Mouse (Mus musculus) limb, embryonic 13.5 days (tissue): ENCODE data around the gene Olfr323. TPM values are rescaled to one million over a fixed set of nuclear protein-coding genes. Genes with fewer than 3 reads are reported as not detected.

Source experiments
- ATAC-seq: fragments of 200-750 bp; cut with Nextera tagmentation; 2 replicates; pipeline ENCODE4 v1.8.0; 2017; ENCODE audit warnings: low read depth, moderate number of reproducible peaks, moderate TSS enrichment; ENCODE audit not compliant: low FRiP score
- H3K27ac ChIP-seq: fragments of 300-500 bp; sonication (generic); 2 replicates; pipeline ENCODE4 v1.5.1; 2015; ENCODE audit warnings: inconsistent platforms, mild to moderate bottlenecking, moderate library complexity
- H3K27me3 ChIP-seq: fragments of 300-500 bp; sonication (generic); 2 replicates; pipeline ENCODE4 v1.6.1; 2015; ENCODE audit warnings: mild to moderate bottlenecking, inconsistent platforms
- H3K36me3 ChIP-seq: fragments of 300-500 bp; sonication (generic); 2 replicates; pipeline ENCODE4 v1.6.1; 2015; ENCODE audit warnings: inconsistent platforms, mild to moderate bottlenecking, moderate library complexity
- H3K4me1 ChIP-seq: fragments of 300-500 bp; sonication (generic); 2 replicates; pipeline ENCODE4 v1.6.1; 2015; ENCODE audit warnings: inconsistent platforms
- H3K4me2 ChIP-seq: fragments of 300-500 bp; sonication (generic); replicated peaks from 2 replicates; pipeline ENCODE4 v1.6.1; 2015; ENCODE audit warnings: inconsistent platforms, mild to moderate bottlenecking, moderate library complexity
- H3K4me3 ChIP-seq: fragments of 300-500 bp; sonication (generic); 2 replicates; pipeline ENCODE4 v1.5.1; 2015; ENCODE audit warnings: moderate library complexity, mild to moderate bottlenecking, inconsistent platforms
- H3K9ac ChIP-seq: fragments of 300-500 bp; sonication (generic); 2 replicates; pipeline ENCODE4 v1.6.1; 2015; ENCODE audit warnings: mild to moderate bottlenecking, inconsistent platforms
- H3K9me3 ChIP-seq: fragments of 300-500 bp; sonication (generic); 2 replicates; pipeline ENCODE4 v1.6.1; 2016; ENCODE audit warnings: inconsistent platforms
- WGBS: fragments of 180-500 bp; shearing (Covaris S2); methylation state at CpG from one replicate; pipeline ENCODE4 v1.1.7; 2015; 5-methylcytosine and 5-hydroxymethylcytosine counted together
- polyA plus RNA-seq: library from polyadenylated mRNA; unstranded; fragments of >200 nt; fragmentation: Nextera tagmentation; extraction: Ambion mirVana; gene quantifications from 2 replicates; pipeline ENCODE4 v1.2.1, GENCODE M21; 2015

Olfr323 gene
- polyA plus RNA-seq, 1 experiment from 2014 or later, result not detected

- Histone ChIP-seq H3K27ac (no peak overlapping the region), H3K9me3 (no peaks in the 10 kb centered on the region), H3K27me3 (no peaks in the 10 kb centered on the region), H3K4me3 (no peak overlapping the region), H3K4me2 (no peak overlapping the region), H3K9ac (no peak overlapping the region), H3K36me3 (no peaks in the 10 kb centered on the region), H3K4me1 (no peaks in the 10 kb centered on the region)
- ATAC-seq, result no peak
- WGBS, result 73% methylated on average over 4 of the region's 4 CpGs
Observed at GRCm38 (mm10) chr11:58626146-58626545, 4.2 kb downstream of the Olfr323 start.

- ATAC-seq, result no peak
- H3K4me1 ChIP-seq, result no peaks in the 10 kb centered on the region
- H3K4me3 ChIP-seq, result no peak overlapping the region
- H3K27me3 ChIP-seq, result no peaks in the 10 kb centered on the region
- H3K4me2 ChIP-seq, result no peak overlapping the region
- H3K36me3 ChIP-seq, result no peaks in the 10 kb centered on the region
- no peak overlapping the region for H3K9ac ChIP-seq
- H3K27ac ChIP-seq, result no peak overlapping the region
- 75% methylated on average over 6 of the region's 6 CpGs for WGBS
- no peaks in the 10 kb centered on the region for H3K9me3 ChIP-seq
Observed at GRCm38 (mm10) chr11:58618793-58619192, 11.5 kb downstream of the Olfr323 start.

DNA sequence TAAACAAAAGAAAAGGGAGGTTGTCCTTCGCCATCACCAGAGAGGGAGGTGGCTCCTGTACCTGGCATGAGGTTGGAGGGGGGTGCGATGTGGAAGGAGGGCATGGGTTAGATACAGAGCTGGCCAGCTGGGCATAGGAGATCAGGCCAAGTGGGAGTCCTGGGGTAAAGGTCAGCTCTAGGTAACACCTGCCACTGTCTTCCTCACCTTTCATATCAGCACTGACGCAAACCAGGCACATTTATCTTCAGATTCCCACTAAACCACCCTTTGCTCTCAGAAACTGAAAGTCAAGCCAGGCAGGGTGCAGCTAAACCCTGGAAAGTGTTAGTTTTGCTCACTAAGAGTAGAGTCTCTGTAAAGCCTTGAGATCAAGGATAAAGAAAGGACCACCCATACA is 11.9 kb downstream of the Olfr323 start:
- no peaks in the 10 kb centered on the region for H3K4me1 ChIP-seq
- no peak overlapping the region for H3K4me3 ChIP-seq
- H3K27me3 ChIP-seq, result no peaks in the 10 kb centered on the region
- no peaks in the 10 kb centered on the region for H3K36me3 ChIP-seq
- no peak overlapping the region for H3K4me2 ChIP-seq
- H3K9ac ChIP-seq, result no peak overlapping the region
- no peak for ATAC-seq
- no peak overlapping the region for H3K27ac ChIP-seq
- H3K9me3 ChIP-seq, result no peaks in the 10 kb centered on the region
- WGBS, result 73% methylated on average over 3 of the region's 3 CpGs

GRCm38 (mm10) chr11:58615975-58616374 is 14.3 kb downstream of the Olfr323 start, which contains the start of gene 2210407C18Rik:
Gene 2210407C18Rik, minus strand, starts transcription at chr11:58616075.
- no peak within 1 kb of the TSS for H3K9ac ChIP-seq
- no peaks in the 10 kb centered on the region for H3K36me3 ChIP-seq
- no peak within 1 kb of the TSS for H3K4me3 ChIP-seq
- H3K27me3 ChIP-seq, result no peaks in the 10 kb centered on the region
- no peak for ATAC-seq
- H3K4me1 ChIP-seq, result no peaks in the 10 kb centered on the region
- WGBS, result 93% methylated on average over 4 of the region's 4 CpGs
- H3K9me3 ChIP-seq, result no peaks in the 10 kb centered on the region
- H3K27ac ChIP-seq, result no peak within 1 kb of the TSS
- H3K4me2 ChIP-seq, result no peak within 1 kb of the TSS

GRCm38 (mm10) chr11:58614526-58614925 is 15.8 kb downstream of the Olfr323 start:
- ATAC-seq, result no peak
- Histone ChIP-seq H3K4me1 (no peaks in the 10 kb centered on the region), H3K4me3 (no peak overlapping the region), H3K9me3 (no peaks in the 10 kb centered on the region), H3K36me3 (no peaks in the 10 kb centered on the region), H3K27ac (no peak overlapping the region), H3K9ac (no peak overlapping the region), H3K27me3 (no peaks in the 10 kb centered on the region), H3K4me2 (no peak overlapping the region)

DNA sequence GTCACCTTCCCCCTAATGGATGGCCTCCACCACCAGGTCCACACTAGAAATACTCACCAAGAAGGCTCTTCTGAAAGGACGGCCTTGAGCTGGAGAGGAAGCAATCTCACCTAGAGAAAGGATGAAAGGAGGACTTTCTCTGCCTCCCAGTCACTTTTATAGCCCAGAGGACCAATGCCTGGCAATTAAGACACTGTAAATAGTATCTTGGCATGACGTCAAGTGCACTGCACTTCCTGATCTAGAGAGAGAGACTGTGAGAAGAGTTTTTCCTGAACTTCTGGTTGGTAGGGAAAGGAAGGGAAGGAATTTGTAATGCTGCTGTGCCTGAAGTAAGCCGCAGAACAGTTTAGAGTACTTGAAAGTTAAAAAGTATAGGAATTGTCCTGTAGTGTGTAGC is 16.9 kb downstream of the Olfr323 start:
- Histone ChIP-seq H3K27ac (no peak overlapping the region), H3K27me3 (no peaks in the 10 kb centered on the region), H3K4me1 (no peaks in the 10 kb centered on the region), H3K9ac (no peak overlapping the region), H3K4me3 (no peak overlapping the region), H3K4me2 (no peak overlapping the region), H3K36me3 (no peaks in the 10 kb centered on the region), H3K9me3 (no peaks in the 10 kb centered on the region)
- no peak for ATAC-seq
- 53% methylated on average over 3 of the region's 3 CpGs for WGBS

- no peaks in the 10 kb centered on the region for H3K36me3 ChIP-seq
- no peak overlapping the region for H3K27ac ChIP-seq
- no peak overlapping the region for H3K9ac ChIP-seq
- H3K4me3 ChIP-seq, result no peak overlapping the region
- H3K9me3 ChIP-seq, result no peaks in the 10 kb centered on the region
- ATAC-seq, result no peak
- H3K4me1 ChIP-seq, result no peaks in the 10 kb centered on the region
- H3K4me2 ChIP-seq, result no peak overlapping the region
- WGBS, result 84% methylated on average over 6 of the region's 6 CpGs
- H3K27me3 ChIP-seq, result no peaks in the 10 kb centered on the region
Observed at GRCm38 (mm10) chr11:58607030-58607429, 23.3 kb downstream of the Olfr323 start.

DNA sequence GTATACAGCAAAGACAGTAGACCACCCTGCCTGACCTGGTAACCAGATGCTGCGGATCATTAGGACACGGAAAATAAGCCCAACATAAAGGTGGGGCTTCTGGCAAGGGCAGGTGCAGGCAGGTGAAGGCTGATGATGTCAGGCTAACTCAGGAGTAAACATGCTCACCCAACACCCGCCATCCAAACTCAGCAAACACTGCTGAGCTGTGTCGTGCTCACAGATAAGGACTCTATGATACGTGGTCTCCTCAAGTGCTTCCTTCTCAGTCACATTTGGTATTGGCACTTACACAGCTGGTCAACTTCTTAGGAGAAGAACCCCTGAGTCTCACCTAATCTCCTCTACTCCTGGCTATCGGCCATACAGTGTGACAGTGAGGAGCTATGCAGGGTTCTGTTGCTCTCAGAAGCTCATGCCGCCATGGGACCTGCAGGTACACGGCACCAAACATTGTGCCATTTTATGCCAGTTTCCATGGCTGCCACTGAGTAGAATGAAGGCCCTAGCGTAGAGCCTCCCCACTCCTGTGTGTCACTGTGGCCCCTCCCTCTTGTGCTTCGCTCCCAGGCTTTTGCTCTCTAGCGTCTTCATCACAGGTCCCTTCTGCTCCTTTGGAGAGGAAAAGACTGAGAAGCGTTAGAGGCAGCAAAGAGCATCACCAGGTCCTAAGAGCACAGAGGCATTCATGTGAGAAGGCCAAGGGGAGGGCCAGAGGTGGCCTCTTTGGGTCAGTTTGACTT is 24.0 kb downstream of the Olfr323 start:
- Histone ChIP-seq H3K9me3 (no peaks in the 10 kb centered on the region), H3K36me3 (no peaks in the 10 kb centered on the region), H3K27me3 (no peaks in the 10 kb centered on the region), H3K4me1 (no peaks in the 10 kb centered on the region), H3K4me3 (no peak overlapping the region), H3K4me2 (no peak overlapping the region), H3K9ac (no peak overlapping the region), H3K27ac (no peak overlapping the region)
- 89% methylated on average over 12 of the region's 12 CpGs for WGBS
- no peak for ATAC-seq

DNA sequence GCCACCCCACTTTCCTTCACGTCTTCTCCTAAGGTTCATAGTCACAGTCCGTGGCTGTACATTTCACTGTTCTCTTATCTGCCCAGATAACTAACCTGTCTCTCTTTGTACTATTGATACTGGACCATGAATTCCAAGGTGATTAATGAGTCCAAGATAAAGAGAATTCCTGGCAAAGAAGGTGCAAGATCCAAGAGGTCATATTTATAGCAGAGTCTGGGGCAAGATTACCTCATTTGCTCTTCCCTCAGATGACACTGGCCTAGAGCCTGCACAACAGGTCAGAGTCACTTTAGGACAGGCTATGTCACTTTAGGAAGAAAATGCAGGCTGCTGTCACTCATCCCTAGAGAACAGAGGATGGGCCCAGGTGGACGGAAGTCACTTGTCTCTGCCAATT is 25.1 kb downstream of the Olfr323 start:
- no peaks in the 10 kb centered on the region for H3K4me1 ChIP-seq
- 86% methylated on average over 3 of the region's 3 CpGs for WGBS
- ATAC-seq, result no peak
- H3K4me2 ChIP-seq, result no peak overlapping the region
- no peak overlapping the region for H3K9ac ChIP-seq
- no peaks in the 10 kb centered on the region for H3K27me3 ChIP-seq
- no peaks in the 10 kb centered on the region for H3K36me3 ChIP-seq
- no peak overlapping the region for H3K4me3 ChIP-seq
- H3K9me3 ChIP-seq, result no peaks in the 10 kb centered on the region
- H3K27ac ChIP-seq, result no peak overlapping the region

DNA sequence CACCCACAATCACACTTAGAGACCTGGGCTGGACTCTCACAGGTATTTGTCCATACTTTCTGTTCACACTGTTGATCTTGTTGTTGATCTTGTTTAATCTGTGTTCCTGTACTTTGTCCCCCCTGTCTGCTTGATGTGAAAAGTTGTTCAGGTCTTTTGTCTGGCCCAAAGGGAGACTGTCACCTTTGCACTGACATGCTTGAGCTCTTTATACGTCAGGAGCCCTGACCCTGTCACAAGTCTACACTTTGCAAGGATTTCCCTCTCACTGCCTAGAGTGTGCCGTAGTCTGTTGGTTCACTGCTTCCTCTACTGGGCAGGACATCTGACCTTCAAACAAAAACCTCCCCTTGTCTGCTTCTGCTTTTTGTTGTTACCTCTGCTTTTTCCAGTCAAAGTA is 25.6 kb downstream of the Olfr323 start:
- Histone ChIP-seq H3K27ac (no peak overlapping the region), H3K9ac (no peak overlapping the region), H3K4me2 (no peak overlapping the region), H3K4me1 (no peaks in the 10 kb centered on the region), H3K36me3 (no peaks in the 10 kb centered on the region), H3K9me3 (no peaks in the 10 kb centered on the region), H3K27me3 (no peaks in the 10 kb centered on the region), H3K4me3 (no peak overlapping the region)
- ATAC-seq, result no peak
- 68% methylated on average over 2 of the region's 2 CpGs for WGBS

DNA sequence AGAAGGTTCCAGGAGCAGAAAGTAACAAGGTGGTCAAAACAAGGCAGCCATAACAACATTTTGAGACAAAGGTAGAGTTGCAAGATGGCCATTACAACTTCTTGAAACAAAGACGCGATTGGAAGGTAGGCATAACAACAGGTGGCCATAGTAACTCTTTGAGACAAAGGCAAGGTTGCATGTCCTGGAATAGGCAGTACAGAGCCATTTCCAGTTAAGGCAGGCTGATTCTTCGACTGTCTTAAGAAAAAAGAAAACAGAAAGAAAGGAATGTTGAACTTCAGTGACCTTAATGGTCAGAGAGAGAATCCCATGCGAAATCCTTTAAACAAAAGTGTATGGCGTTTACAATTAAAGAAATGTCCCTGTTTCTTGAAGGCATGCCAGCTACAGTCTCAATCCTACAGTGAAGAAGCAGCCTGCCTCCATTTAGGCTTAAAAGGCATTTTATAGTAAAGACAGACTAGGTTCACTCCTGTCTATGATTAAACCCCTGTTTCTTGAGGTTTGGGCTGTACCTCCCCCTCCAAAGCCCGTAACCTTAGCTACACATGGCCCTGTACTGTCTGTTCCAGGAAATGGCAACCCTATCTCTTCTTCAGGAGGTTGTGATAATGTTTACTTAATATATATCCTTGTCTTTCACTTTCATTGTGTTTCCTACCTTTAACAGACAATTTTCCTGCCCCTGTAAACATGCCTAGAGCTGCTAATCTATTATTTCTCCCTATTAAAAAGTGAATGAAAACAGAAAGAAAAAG is 27.3 kb downstream of the Olfr323 start:
- Histone ChIP-seq H3K27ac (no peak overlapping the region), H3K36me3 (no peaks in the 10 kb centered on the region), H3K9ac (no peak overlapping the region), H3K27me3 (no peaks in the 10 kb centered on the region), H3K4me1 (no peaks in the 10 kb centered on the region), H3K9me3 (no peaks in the 10 kb centered on the region), H3K4me3 (no peak overlapping the region), H3K4me2 (no peak overlapping the region)
- 80% methylated on average over 6 of the region's 6 CpGs for WGBS
- no peak for ATAC-seq

DNA sequence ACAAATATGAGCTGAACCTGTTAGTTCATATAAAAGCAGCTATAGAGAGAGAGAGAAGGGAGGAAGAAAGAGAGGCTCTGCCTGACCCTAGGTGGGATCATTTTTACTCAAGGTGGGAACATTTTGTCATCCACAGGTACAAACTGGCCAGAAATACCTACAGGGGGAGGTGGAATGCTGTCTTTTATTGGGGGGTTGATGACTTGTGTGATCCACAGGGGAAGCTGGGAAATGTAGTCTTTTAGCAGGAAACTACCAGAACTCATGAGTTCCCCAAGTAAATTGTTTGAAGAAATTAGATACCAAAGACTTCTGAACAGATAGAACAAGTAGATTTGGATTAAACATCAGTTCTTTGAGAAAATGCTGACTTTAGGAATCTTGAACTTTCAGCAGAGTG is 28.2 kb downstream of the Olfr323 start:
- Histone ChIP-seq H3K4me1 (no peaks in the 10 kb centered on the region), H3K4me3 (no peak overlapping the region), H3K4me2 (no peak overlapping the region), H3K36me3 (no peaks in the 10 kb centered on the region), H3K27me3 (no peaks in the 10 kb centered on the region), H3K9ac (no peak overlapping the region), H3K27ac (no peak overlapping the region), H3K9me3 (no peaks in the 10 kb centered on the region)
- no peak for ATAC-seq

DNA sequence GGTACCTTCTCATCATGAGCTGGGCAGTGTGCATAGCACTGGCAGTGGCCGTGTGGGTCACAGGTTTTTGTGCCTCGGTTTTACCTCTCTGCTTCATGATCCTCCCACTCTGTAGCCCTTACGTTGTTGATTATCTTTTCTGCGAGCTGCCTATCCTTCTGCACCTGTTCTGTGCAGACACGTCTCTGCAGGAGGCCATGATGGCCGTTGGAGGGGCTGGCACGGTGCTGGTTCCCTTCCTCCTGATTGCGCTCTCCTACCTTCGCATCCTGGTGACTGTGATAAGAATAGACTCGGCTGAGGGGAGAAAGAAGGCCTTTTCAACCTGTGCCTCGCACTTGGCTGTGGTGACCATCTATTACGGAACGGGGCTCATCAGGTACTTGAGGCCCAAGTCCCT is 32.5 kb downstream of the Olfr323 start:
- no peak overlapping the region for H3K4me3 ChIP-seq
- no peaks in the 10 kb centered on the region for H3K4me1 ChIP-seq
- no peak for ATAC-seq
- H3K36me3 ChIP-seq, result no peaks in the 10 kb centered on the region
- WGBS, result 88% methylated on average over 13 of the region's 13 CpGs
- H3K9ac ChIP-seq, result no peak overlapping the region
- no peaks in the 10 kb centered on the region for H3K9me3 ChIP-seq
- H3K27ac ChIP-seq, result no peak overlapping the region
- H3K4me2 ChIP-seq, result no peak overlapping the region
- no peaks in the 10 kb centered on the region for H3K27me3 ChIP-seq
